Mouse (Mus musculus): ENCODE data around the gene Shroom3.
A peak's percentile ranks its signal among the peaks of the same experiment; 100 is the strongest.

Shroom3 gene

DNA sequence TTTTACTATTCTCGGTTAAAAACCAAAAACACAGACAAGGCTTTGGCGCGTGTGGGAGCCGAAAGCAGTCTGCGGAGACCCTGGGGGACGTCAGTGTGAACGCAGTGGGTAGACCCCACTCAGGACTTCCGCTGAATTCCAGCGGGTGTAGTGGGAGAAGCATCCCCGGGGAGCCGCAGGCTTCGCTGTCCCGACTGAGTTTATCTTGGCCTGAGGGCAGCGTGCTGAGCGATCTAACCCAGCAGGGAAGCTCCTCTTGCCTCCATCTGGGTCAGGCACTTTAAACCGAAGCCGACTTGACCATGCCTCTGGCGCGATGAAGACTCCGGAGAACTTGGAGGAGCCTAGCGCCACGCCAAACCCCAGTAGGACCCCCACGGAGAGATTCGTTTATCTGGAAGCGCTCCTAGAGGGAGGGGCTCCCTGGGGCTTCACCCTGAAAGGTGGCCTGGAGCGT lies at the start of gene Shroom3:
Gene Shroom3 (plus strand): TSS at position 85 of the 457 bp plus-strand sequence.
- DNase-seq (ENCODE audit: extremely low read depth, low read depth) = no peak

DNA sequence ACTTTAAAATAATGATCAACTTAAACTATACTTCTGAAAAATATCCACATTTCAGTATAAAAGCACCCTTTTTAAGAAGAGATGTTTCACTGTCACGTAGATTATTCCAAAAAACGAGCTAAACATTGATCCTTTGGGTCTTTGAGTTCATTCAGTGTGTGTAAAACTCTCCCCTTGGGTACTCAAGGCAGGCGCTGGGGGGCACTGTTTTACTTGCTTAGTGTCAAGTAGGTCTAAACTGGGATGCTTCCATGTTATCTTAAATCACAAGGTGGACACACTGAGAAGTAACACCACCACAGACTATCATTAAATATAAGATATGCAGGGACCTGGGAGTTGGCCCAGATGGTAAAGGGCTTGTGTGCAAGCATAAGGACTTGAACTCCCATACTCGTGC lies 49.7 kb upstream of the Shroom3 start:
- DNase-seq (ENCODE audit: extremely low read depth, low read depth) = no peak

DNA sequence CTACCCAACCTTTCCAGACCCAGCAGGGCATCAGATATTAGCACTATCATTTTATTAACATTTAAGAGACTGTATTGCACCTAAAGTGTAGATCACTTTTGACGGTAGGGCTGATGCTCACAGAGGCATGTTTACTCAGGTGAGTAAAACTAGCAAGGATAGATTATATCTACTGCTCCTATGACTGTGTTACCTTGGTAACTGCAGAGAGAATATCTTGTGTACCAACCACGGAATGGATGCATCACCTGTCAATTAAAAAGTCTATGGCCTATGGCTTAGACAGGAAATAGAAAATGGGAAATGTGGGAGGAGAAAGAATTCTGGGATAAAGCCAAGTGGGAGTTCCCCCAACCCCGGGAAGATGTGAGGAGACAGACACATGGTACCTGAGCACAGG lies 48.3 kb upstream of the Shroom3 start:
- DNase-seq (ENCODE audit: extremely low read depth, low read depth) = no peak

DNA sequence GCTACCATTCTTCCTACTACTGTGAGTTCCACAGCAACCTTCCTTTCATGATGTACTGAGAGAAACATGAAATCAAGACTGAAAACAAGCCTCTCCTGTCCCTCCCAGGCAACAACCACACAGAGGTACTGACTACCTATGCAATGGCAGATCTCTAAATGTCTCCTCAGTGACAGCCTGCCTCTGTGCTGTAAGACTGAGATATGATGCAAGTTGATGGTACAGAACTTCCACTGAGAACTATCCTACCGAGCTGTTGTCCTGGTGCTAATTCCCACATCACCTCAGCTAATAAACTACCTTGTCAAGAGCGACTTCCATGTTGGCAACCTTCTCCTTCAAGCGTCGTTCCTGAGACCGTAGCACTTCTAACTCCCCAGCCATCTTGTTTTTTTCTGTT lies 47.3 kb upstream of the Shroom3 start:
- no peak for DNase-seq (ENCODE audit: extremely low read depth, low read depth)

DNA sequence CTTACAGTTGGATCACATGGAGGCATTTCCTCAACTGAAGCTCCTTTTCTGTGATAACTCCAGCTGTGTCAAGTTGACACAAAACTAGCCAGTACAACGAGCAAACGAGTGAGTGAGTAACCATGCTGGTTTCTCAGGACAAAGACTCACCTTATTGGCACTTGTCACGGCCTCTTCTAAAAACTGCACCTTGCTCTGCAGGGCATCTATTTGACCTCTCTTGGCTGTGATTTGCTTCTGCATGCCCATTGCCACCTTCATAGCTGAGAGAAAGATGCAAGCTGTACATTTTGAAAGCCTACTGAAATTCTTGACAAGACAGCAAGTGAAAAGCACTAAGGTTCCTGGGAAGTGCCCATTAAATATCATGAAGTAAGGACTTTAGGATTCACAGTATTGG lies 42.4 kb upstream of the Shroom3 start:
- no peak for DNase-seq (ENCODE audit: extremely low read depth, low read depth)

DNA sequence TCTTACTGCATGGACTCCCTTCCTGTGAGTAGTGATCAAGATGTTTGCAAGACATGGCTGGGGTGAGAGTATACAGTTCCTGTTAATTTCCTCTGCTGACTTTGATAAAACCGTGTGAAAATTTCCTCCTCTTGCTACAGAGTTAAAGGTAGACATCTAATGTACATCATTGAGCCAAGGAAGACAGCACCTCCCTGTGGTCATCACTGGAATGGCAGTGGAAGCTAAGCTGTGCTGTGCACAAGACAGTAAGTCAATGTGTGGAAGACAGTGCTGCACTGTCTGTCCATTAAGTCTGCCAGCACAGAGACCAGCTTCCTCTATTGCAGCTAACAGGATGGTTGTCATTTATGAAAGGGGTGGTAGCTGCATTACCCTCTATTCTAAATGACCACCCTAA lies 27.0 kb upstream of the Shroom3 start:
- peak; percentile 67 for DNase-seq (ENCODE audit: extremely low read depth, low read depth)

DNA sequence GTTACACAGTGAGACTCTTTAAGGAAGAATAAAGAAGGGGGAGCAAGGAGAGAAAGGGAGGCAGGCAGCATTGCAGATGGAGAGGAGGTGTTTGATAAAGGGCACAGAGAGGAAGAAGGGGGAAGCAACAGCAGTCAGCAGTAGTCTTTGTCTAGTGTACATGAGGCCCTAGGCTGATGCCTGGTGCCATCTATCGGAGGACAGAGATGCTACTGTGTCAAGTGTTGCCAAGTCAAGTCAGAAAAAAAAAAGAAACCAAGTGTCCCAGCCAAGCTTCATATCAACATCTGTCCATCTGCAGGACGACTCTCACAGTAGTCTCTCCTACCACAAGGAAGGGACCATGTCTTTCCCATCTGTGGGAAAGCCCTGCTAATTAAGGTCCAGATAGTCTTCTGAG lies 18.9 kb upstream of the Shroom3 start:
- no peak for DNase-seq (ENCODE audit: extremely low read depth, low read depth)

DNA sequence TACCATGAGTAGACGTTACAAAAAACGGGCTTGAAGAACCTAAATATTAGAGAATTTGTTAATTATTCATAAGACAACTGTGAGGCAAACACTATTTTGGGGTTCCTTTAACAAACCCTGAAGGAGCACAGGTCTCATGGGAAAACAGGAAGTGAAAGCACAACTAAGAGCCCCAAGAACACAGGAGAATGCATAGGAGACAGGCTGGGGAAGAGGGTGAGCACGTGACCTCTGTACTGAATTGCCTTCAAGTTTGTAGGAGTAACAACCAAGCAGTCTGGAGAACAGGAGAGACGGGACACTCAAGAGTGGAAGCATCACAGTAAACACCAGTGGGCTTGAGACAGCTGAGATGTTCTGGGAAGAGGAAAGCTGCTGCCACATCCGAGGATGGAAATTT lies 16.4 kb upstream of the Shroom3 start:
- DNase-seq (ENCODE audit: extremely low read depth, low read depth) = no peak

DNA sequence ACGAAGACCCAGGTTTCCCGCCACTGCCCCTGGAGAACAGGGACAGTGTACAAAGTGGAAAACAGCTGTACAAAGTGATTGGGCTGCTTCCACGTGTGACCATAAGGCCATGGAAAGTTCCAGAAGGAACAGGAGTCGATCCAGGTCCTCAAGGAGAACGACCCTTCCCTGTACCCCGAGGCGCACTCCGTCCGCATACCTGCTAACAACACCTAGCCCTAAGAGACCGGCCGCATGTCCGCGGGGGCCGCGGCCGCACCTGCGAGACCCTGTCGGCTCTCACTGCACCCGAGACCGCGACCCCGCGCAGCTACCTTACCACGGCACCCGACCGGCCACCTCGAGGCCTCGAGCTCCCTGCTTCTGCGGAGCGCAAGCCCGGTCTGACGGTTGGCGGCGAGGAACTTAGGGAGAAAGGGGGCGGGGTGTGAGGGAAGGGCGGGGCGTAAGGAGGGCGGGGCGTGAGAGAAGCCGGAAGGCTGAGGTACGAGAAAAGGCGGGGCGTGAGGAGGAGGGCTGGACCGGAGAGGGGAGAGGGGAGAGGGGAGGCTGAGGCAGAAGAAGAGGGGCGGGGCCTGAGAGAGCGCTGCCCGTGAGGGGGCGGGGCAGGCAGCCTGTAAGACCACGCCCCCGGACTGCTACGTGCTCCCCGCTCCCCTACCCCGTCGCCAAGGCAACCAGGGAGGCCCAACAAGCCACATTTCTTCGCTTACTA lies 8.2 kb upstream of the Shroom3 start, which contains the start of gene Ccdc158:
Gene Ccdc158 (minus strand): TSS at position 413 of the 715 bp plus-strand sequence.
- DNase-seq (ENCODE audit: extremely low read depth, low read depth) = no peak

DNA sequence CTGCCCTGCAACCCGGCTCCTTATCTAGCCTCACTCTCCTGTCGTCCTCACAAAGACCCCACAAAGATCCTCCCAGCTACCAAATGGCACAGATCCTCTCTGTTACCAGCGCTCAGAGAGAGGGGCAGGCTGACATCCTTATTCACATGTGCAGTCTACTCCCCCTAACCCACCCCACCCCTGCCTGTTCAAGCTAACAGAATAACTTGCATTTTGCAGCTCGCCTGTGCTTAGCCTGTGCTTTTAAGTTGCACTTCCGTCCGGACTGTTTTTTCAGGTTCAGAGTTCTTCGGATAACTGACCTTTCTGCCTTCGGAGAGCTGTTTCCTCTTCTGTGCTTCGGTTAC lies 7.7 kb upstream of the Shroom3 start:
- no peak for DNase-seq (ENCODE audit: extremely low read depth, low read depth)

DNA sequence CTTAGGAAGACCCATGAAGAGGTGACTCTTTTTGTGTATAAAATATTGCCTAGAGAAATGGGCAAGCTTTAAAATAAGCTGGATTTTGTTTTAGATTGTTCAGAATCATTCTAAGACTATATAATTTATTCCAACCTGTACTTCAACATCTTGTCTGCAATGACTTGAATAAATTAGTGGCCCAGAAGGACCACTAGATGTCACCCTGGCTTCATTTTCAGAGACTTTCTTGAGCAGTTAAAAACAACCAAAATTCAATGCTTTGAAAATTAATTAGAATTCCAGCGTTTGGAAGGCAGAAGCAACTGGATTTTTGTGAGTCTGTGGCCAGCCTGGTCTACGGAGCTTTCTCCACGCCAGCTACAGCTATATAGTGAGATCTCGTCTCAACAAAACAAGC lies 3.8 kb upstream of the Shroom3 start:
- peak; percentile 10 for DNase-seq (ENCODE audit: extremely low read depth, low read depth)

DNA sequence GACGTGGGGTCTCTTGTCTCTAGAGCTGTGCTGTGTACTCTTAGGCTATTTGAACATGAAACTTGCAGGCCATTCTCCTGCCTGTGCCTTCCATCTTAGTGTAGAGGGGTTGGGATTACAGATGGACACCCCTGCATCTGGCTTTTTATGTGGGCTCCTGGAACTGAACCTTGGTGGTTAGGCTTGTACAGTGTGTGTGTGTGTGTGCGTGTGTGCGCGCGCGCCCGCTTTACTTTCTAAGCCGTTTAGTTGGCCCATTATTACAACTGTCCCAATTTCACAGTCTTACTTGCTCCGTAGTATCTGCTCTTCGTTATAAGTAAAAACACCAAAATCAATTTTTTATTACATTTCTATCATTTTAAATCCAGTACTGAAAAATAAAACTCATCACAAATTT lies 1.4 kb upstream of the Shroom3 start:
- DNase-seq (ENCODE audit: extremely low read depth, low read depth) = no peak

DNA sequence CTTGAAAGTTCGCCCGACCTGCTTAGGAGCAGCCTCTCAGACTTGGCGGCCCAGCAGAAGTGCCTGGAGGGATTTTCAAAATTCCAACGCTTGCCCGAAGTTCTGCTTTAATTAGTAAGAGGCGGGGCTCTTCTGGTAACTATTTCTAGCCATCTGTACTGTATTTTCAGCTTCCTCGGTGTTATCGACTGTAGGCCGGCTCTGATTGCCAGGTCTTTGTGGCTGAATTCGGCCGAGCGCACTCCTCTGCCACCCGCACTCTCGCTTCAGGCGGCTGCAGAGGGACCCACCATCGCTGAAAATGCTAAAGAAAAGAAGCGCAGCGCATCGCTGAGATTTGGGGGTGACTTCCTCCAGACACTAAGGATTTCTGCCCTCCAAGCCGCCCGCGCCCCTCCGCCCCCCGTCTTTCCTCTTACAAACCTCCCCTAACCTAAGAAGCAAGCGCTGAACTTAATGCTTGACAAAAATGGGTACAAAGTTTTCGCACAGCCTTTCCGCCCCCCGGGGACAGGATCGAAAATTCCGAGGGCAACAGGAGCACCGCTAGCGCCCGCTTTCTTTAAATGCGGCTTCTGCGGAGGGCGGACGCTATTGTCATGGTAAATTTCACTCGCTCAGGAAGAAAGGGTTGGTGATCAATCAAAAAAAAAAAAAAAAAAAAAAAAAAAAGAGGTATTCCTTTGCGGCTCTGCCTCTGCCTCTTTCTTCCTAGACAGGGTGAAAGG lies 450 bp upstream of the Shroom3 start:
- no peak for DNase-seq (ENCODE audit: extremely low read depth, low read depth)

DNA sequence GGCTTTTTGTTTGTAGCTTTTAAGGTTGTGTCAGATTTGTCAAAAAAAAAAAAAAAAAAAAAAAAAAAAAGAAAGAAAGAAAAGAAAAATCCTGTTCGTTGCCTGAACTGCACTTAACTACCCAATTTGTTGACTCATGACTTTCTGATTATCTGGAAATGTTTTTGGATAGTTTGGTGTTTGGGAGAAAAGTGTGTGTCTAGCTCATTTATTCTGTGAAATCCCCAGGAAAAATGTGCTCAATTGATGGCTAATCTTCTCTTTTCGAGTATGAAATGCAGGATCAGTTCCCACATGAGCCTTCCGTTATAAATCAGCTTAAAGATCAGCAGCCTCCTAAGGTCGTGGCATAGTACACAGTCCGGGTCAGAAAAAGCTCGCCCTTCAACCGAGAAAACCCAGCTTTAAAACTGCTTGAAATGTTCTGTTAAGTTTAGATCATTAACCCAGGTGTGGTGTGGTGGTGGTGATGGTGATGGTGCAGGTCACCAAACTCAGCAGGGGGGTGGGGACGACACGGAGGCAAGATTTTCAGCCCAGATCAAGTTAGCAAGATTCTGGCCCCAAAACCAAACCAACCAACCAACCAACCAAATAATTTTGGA lies 738 bp downstream of the Shroom3 start:
- DNase-seq (ENCODE audit: extremely low read depth, low read depth) = no peak

DNA sequence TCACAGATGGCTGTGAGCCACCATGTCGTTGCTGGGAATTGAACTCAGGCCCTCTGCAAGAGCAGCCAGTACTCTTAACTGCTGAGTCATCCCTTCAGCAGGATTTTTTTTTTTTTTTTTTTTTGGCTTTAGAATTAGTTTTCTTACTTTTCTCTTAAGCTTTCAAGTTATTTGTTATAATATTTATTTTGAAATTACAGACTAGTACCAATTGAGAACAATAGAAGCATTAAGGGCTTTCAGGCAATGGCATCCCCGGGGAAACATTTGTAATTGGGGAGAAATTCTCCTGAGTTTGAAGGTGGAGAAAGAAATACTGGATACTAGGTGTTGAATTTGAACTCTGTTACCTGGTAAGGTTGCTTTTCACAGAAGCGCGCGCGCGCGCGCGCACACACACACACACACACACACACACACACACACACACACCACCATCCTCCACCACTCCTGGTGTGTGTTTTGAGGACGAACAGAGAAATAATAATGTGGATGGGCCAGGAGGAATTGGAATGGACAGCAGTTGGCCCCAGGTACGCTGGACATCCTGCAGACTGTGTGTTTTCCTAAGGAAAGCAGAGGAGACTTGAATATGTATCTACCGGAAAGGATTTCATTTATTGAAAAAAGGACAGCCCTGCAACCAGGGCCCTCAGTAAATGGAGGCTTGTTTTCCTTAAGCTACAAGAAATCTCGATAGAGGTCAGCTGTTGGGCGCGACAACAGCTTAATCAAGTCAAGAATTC lies 1.7 kb downstream of the Shroom3 start:
- no peak for DNase-seq (ENCODE audit: extremely low read depth, low read depth)

DNA sequence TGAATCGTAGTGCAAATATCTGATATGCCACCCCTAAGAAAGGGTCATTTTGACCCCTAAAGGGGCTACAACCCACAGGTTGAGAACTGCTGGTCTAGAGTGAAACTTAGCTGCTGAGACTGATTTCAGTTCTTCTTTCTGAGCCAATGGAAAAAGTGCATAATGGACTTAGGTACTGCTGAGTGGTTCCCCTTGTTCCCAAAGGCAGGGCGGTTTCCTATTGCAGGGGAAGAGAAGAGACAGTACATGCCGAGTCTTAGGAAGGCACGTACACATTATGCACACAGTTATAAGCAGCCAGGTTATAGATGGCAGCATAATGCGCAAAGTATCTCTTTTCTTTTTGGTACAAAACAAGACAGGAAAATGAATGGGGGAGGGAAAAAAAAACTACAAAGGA lies 4.9 kb downstream of the Shroom3 start:
- DNase-seq (ENCODE audit: extremely low read depth, low read depth) = no peak

DNA sequence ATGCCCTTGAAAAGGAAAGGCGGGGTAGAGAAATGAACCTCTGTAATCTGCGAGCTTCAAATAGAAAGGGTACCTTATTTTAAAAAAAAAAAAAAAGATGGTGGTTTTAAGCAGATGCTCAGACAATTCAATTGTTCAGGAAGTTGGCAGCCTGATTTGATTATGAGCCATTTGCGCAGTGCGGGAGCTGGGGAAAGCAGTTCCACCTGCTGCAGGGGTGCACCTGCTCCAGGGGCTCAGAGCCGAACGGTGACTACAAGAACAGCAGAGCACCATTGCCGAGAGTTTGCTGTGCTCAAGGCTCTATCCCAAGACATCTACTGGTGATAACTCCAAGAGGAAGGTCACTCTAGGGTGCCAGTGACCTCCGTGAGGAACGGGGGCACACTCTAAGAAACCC lies 5.3 kb downstream of the Shroom3 start:
- no peak for DNase-seq (ENCODE audit: extremely low read depth, low read depth)

DNA sequence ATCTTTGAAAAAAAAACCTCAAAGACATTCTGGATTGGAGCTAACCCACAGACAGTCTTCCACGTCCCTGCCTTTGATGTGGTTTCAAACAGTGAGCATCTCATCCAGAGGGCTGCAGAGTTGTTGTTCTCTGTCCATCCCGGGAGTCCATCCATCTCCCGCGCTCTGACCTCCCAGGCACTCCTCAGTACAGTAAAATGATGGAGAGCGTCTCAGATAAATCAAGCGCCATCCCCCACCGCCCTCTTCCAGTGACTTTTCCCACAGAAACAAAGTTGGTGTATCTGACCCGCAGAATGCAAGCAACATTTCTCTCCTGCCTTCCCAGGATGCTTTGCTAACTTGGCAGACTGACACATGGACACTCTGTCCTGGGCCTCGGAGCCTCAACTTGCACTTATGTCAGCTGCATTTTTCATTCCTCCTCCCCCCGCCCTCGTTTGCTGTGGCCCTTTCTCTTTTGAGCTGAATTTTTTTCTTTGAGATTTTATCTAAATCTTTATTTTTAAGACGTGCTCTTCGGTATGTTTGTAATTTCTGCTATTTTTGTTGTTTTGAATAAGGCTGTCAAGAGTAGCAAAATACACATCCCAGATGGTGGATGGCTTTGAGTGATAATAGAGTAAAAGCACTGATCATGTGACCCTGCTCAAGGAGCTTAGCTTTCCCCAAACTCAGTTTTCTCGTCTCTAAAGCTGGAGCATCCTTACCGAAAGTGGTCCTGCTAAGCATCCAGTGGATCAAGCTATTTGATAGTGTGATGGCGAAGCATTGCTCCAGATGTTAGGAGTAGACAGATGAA lies 9.2 kb downstream of the Shroom3 start:
- no peak for DNase-seq (ENCODE audit: extremely low read depth, low read depth)

DNA sequence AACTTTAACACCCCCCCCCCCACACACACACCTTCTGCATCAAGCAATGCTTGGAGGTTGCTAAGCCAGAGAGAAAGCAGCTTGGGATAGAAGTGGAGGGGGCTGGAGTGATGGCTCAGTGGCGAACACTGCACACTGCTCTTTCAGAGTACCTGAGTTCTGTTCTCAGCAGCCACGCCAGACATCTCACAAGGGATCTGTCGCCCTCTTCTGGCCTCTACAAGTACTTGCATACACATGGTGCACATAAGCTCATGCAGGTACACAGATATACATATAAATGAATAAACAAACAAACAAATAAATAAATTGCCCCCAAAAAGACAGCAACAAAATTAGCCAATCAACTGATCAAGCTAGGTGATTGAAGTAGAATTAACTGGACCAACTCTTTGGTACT lies 10.5 kb downstream of the Shroom3 start:
- no peak for DNase-seq (ENCODE audit: extremely low read depth, low read depth)

DNA sequence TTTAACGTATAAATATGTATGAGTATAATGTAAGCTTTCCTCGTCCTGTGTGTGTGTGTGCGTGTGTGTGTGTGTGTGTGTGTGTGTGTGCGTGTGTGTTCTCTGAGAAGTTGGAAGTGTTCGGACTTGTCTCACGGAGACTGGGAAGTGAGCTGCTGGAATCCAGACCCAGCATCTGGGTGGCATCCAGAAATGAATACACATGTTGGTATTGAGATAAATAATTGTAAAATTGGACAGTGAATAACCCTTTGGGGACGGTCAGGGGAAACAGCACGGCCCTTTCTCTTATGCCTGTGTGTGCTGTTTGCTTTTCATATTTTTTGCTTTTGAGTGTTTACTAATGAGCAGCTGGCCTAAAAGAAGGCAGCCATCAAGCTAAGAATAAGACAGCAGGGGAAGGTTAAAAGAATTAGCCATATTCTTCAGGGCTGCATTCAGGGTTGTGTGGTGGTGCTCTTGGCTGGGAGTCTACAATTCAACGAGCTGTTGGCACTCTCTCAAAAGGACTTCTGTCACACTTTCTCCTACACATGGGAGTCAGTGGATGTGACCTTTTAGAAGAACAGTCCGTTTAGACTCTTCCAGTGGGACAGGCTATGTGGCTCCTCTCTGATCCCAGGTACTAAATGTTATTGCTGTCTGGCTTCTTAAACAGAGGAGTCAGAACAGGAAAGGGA lies 11.2 kb downstream of the Shroom3 start:
- DNase-seq (ENCODE audit: extremely low read depth, low read depth) = no peak

Data from MEL-GATA-1-ER (cell line).